Mouse (Mus musculus) ES-E14 (cell line): ENCODE measurements at regions not wholly inside any gene's neighbourhood (a gene's known extent, or its start where the extent isn't known, plus 50 kb on each side); places are given as distances from the start of the nearest gene placed in this dataset.

Experiments used
- CHD2 ChIP-seq: IDR thresholded peaks from 2 replicates; pipeline ENCODE4 v1.6.1; 2014; ENCODE audit warnings: mild to moderate bottlenecking, low read depth, low read length, inconsistent platforms
- MAFK ChIP-seq: IDR thresholded peaks from 2 replicates; pipeline ENCODE4 v1.6.1; 2014; ENCODE audit warnings: mild to moderate bottlenecking, low read depth, low read length, inconsistent platforms; ENCODE audit not compliant: insufficient read depth

GRCm38 (mm10) chr4:131266764-131267163 lies 322.6 kb downstream of the Matn1 start:
- TF ChIP-seq CHD2 (no peak), MAFK (no peak)
